Mouse (Mus musculus) CH12.LX (cell line): ENCODE data around the gene Shbg. TPM values are rescaled to one million over a fixed set of nuclear protein-coding genes. Genes with fewer than 3 reads are reported as not detected.
A peak's percentile ranks its signal among the peaks of the same experiment; 100 is the strongest.

Experiments
- DNase-seq: peaks from one replicate; pipeline ENCODE4 v3.0.0-alpha.2; 2013; ENCODE audit errors: extremely low read depth
- H3K27ac ChIP-seq: 2 replicates; pipeline ENCODE4 v1.5.1; 2012; ENCODE audit warnings: low read depth, mild to moderate bottlenecking, control low read depth, moderate library complexity; ENCODE audit not compliant: insufficient read depth
- H3K27me3 ChIP-seq: replicated peaks from 2 replicates; pipeline ENCODE3; 2012; ENCODE audit warnings: inconsistent platforms
- H3K36me3 ChIP-seq, 2 experiments: replicated peaks in 1 of 2; 2 replicates each; pipeline versions ENCODE3 to v1.6.1; 2012; ENCODE audit warnings: inconsistent platforms in 1 of 2, low read length in 1 of 2, mild to moderate bottlenecking in 1 of 2, mixed read lengths in 1 of 2, moderate library complexity in 1 of 2; ENCODE audit not compliant: control insufficient read depth in 1 of 2, insufficient read depth in 1 of 2
- H3K4me1 ChIP-seq, 2 experiments: 2 replicates each; pipeline ENCODE4 v1.6.1; 2012; ENCODE audit warnings: inconsistent platforms in 1 of 2, moderate library complexity in 1 of 2; ENCODE audit not compliant: insufficient read depth in 2 of 2, control insufficient read depth in 1 of 2
- H3K4me2 ChIP-seq: 2 replicates; pipeline ENCODE4 v1.6.1; 2012; ENCODE audit warnings: low read depth, mild to moderate bottlenecking, control low read depth; ENCODE audit not compliant: poor library complexity, insufficient read depth, severe bottlenecking
- H3K4me3 ChIP-seq, 3 experiments: fragments of 150-350 bp in 1 of 3; sonication (generic) in 1 of 3; replicated peaks in 1 of 3; 2 replicates each; pipeline versions ENCODE3 to v1.5.1; 2011 to 2012; ENCODE audit warnings: low read depth in 2 of 3, low read length in 2 of 3, mild to moderate bottlenecking in 2 of 3, moderate library complexity in 2 of 3, control low read depth in 1 of 3, improper control_type of control experiment in 1 of 3, inconsistent platforms in 1 of 3, mixed read lengths in 1 of 3; ENCODE audit not compliant: poor library complexity in 1 of 3
- H3K79me2 ChIP-seq: replicated peaks from 2 replicates; pipeline ENCODE4 v1.6.1; 2012; ENCODE audit warnings: mild to moderate bottlenecking, moderate library complexity; ENCODE audit not compliant: control insufficient read depth, poor library complexity, insufficient read depth, severe bottlenecking; ENCODE audit errors: extremely low read depth
- H3K9ac ChIP-seq: 2 replicates; pipeline ENCODE4 v1.6.1; 2012; ENCODE audit warnings: low read depth, mild to moderate bottlenecking, control low read depth, moderate library complexity; ENCODE audit not compliant: insufficient read depth
- H3K9me3 ChIP-seq: replicated peaks from 2 replicates; pipeline ENCODE3; 2012; ENCODE audit warnings: low read length, inconsistent platforms, mixed read lengths
- BHLHE40 ChIP-seq: IDR thresholded peaks from 2 replicates; pipeline ENCODE4 v1.6.1; 2011; ENCODE audit warnings: mild to moderate bottlenecking, low read depth, low read length, improper control_type of control experiment
- CHD2 ChIP-seq: IDR thresholded peaks from 2 replicates; pipeline ENCODE4 v1.6.1; 2011; ENCODE audit warnings: low read length, improper control_type of control experiment
- CTCF ChIP-seq, 2 experiments: IDR thresholded peaks in 1 of 2; conservative IDR thresholded peaks in 1 of 2; 2 replicates each; pipeline ENCODE4 v1.5.1; 2011 to 2012; ENCODE audit warnings: low read depth in 2 of 2, low read length in 2 of 2, improper control_type of control experiment in 1 of 2, inconsistent platforms in 1 of 2, mild to moderate bottlenecking in 1 of 2, moderate library complexity in 1 of 2
- E2F4 ChIP-seq: IDR thresholded peaks from 2 replicates; pipeline ENCODE4 v1.6.1; 2011; ENCODE audit warnings: low read depth, low read length, improper control_type of control experiment; ENCODE audit not compliant: insufficient replicate concordance
- EP300 ChIP-seq: IDR thresholded peaks from 2 replicates; pipeline ENCODE4 v1.6.1; 2011; ENCODE audit warnings: low read length, improper control_type of control experiment
- HCFC1 ChIP-seq: IDR thresholded peaks from 2 replicates; pipeline ENCODE4 v1.6.1; 2012; ENCODE audit warnings: low read depth, mild to moderate bottlenecking, inconsistent platforms, low read length, improper control_type of control experiment
- IRF4 ChIP-seq: IDR thresholded peaks from 2 replicates; pipeline ENCODE4 v1.6.1; 2014; ENCODE audit warnings: low read depth, mild to moderate bottlenecking, inconsistent platforms, low read length, improper control_type of control experiment
- JUN ChIP-seq: IDR thresholded peaks from 2 replicates; pipeline ENCODE4 v1.6.1; 2011; ENCODE audit warnings: low read depth, mild to moderate bottlenecking, low read length, improper control_type of control experiment, moderate library complexity; ENCODE audit not compliant: insufficient read depth
- JUND ChIP-seq: conservative IDR thresholded peaks from 2 replicates; pipeline ENCODE4 v1.6.1; 2011; ENCODE audit warnings: low read depth, low read length, improper control_type of control experiment
- KAT2A ChIP-seq: IDR thresholded peaks from 2 replicates; pipeline ENCODE4 v1.6.1; 2012; ENCODE audit warnings: low read length, improper control_type of control experiment, inconsistent platforms; ENCODE audit not compliant: insufficient replicate concordance
- MAX ChIP-seq: IDR thresholded peaks from 2 replicates; pipeline ENCODE4 v1.6.1; 2011; ENCODE audit warnings: low read length, improper control_type of control experiment
- MAZ ChIP-seq: IDR thresholded peaks from 2 replicates; pipeline ENCODE4 v1.6.1; 2012; ENCODE audit warnings: low read depth, mild to moderate bottlenecking, inconsistent platforms, low read length, improper control_type of control experiment, moderate library complexity
- MYC ChIP-seq: IDR thresholded peaks from 2 replicates; pipeline ENCODE4 v1.6.1; 2011; ENCODE audit warnings: low read depth, mild to moderate bottlenecking, improper control_type of control experiment, low read length
- NELFE ChIP-seq: IDR thresholded peaks from 2 replicates; pipeline ENCODE4 v1.6.1; 2011; ENCODE audit warnings: low read depth, low read length, improper control_type of control experiment
- PAX5 ChIP-seq: IDR thresholded peaks from 2 replicates; pipeline ENCODE4 v1.6.1; 2012; ENCODE audit warnings: low read length, inconsistent platforms, mixed read lengths
- POLR2A ChIP-seq: IDR thresholded peaks from 2 replicates; pipeline ENCODE4 v1.6.1; 2011; ENCODE audit warnings: low read depth, mild to moderate bottlenecking, improper control_type of control experiment, low read length
- POLR2AphosphoS2 ChIP-seq: IDR thresholded peaks from 2 replicates; pipeline ENCODE4 v1.6.1; 2011; ENCODE audit warnings: low read depth, low read length, improper control_type of control experiment
- RAD21 ChIP-seq: IDR thresholded peaks from 2 replicates; pipeline ENCODE4 v1.6.1; 2011; ENCODE audit warnings: low read depth, mild to moderate bottlenecking, low read length, improper control_type of control experiment, moderate library complexity
- RCOR1 ChIP-seq: conservative IDR thresholded peaks from 2 replicates; pipeline ENCODE4 v1.6.1; 2012; ENCODE audit warnings: low read depth, mild to moderate bottlenecking, inconsistent platforms, low read length, improper control_type of control experiment
- SIN3A ChIP-seq: IDR thresholded peaks from 2 replicates; pipeline ENCODE4 v1.6.1; 2012; ENCODE audit warnings: low read length, improper control_type of control experiment, inconsistent platforms
- SMC3 ChIP-seq: IDR thresholded peaks from 2 replicates; pipeline ENCODE4 v1.6.1; 2011; ENCODE audit warnings: low read depth, low read length, improper control_type of control experiment
- TBP ChIP-seq: conservative IDR thresholded peaks from 2 replicates; pipeline ENCODE4 v1.6.1; 2011; ENCODE audit warnings: low read depth, low read length, improper control_type of control experiment
- ZKSCAN1 ChIP-seq: IDR thresholded peaks from 2 replicates; pipeline ENCODE4 v1.6.1; 2012; ENCODE audit warnings: low read depth, inconsistent platforms, low read length, improper control_type of control experiment, borderline replicate concordance
- dilution Hi-C: fragments of 300-500 bp; cut with MboI; formaldehyde crosslinking; loops from 2 replicates; pipeline ENCODE4 v1.14.3; 2020; ENCODE audit warnings: low sequenced_read_pairs; ENCODE audit not compliant: extremely low pct_unique_long_range_greater_than_20kb, extremely low pct_ligation_motif_present
- in situ Hi-C: fragments of 300-500 bp; cut with MboI; formaldehyde crosslinking; loops from 3 replicates; pipeline ENCODE4 v1.14.3; 2019; ENCODE audit warnings: low sequenced_read_pairs, low pct_ligation_motif_present, low pct_unique_long_range_greater_than_20kb, mixed read lengths
- polyA plus RNA-seq: library from polyadenylated mRNA; unstranded; fragments of >175 nt; gene quantifications from 2 replicates; pipeline ENCODE4 v1.2.1, GENCODE M21; 2012; ENCODE audit warnings: low read depth; ENCODE audit not compliant: insufficient read length
- total RNA-seq, 2 experiments: library from RNA; depleted of rRNA; stranded (reverse); fragments of 300-350 nt in 1 of 2; fragments of >200 nt in 1 of 2; gene quantifications; 2 replicates each; pipeline ENCODE4 v1.2.3; 2012 to 2014

Gene Shbg
- total and polyA plus RNA-seq, 3 experiments: not detected

DNA sequence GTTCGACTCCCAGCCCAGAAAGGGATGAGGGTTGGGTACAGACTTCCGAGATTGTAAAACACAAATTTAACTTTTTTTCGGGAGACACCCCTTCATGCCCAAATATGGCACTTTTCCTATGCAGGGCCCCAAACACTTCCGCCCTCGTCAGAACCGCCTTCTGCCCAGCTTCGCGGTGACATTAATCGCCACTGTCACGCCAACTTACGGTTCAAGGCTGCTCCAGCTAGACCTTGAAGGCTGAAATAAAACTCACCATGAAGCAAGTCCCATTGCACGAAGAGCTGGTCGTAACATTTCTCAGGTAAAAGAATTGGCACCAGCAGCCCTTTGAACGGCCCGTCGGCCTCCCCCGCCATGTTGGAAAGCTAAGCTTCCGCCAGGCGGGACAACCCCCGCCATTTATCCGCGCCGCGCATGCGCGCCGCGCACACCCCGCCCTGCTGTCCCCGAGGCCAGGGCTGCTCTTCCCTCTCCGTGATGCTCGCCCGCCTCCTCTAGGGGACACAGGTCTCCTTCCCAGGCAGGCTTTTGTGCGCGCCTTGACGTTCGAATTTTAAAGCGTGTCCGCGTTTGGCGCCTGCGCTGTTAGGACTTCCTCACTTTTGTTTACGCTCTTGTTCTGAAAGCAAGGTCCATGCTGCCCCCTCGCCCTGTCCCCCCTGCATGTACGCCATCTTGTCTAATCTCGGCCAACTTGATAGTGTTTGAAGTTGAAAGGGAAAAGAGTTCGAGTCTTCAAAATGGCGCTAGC lies 44.7 kb upstream of the Shbg start, which contains the start of gene Mpdu1 (continued):
- TF ChIP-seq ZKSCAN1: no peak
- peak; percentile 63; the same call in 1 of the 2 replicates for TF ChIP-seq RCOR1
- TF ChIP-seq PAX5: no peak
- no peak; the same call in none of the 2 replicates for TF ChIP-seq E2F4
- TF ChIP-seq NELFE: peak; percentile 98
- peak; percentile 34 for TF ChIP-seq RAD21
- TF ChIP-seq SIN3A: peak; percentile 88
- TF ChIP-seq JUN: no peak

GRCm38 (mm10) chr11:69661221-69661881 lies 43.6 kb upstream of the Shbg start:
- TF ChIP-seq JUND (no peak), CTCF (conservative IDR thresholded peaks at IDR 0.05 in 1 of 2, IDR thresholded peaks at IDR 0.05 in 1 of 2; ENCODE audit: low read depth in 2 of 2, low read length in 2 of 2) (peak in 1 of 2 experiments; percentile 27; a peak in 1 of 4 replicates)
- dilution Hi-C loops (no loop called here), in situ Hi-C loops (no loop called here)
- H3K27me3 ChIP-seq: no peaks in the 10 kb centered on the region
- H3K27ac ChIP-seq: no peak overlapping the region
- peaks cover 27% of the 10 kb centered on the region for H3K79me2 ChIP-seq
- H3K36me3 ChIP-seq: peaks cover 36 to 56% of the 10 kb centered on the region in 2 experiments
- H3K4me3 ChIP-seq: peak overlapping the region; percentile 48 to 70 (median 66)
- H3K4me1 ChIP-seq: peaks cover 14 to 71% of the 10 kb centered on the region in 2 experiments
- no peaks in the 10 kb centered on the region for H3K9me3 ChIP-seq
- DNase-seq: no peak
- H3K9ac ChIP-seq: peak overlapping the region; percentile 97
- peak overlapping the region; percentile 52 for H3K4me2 ChIP-seq

- dilution Hi-C loops: no loop called here
- in situ Hi-C loops: no loop called here
- H3K9me3 ChIP-seq: no peaks in the 10 kb centered on the region
- H3K9ac ChIP-seq: no peak overlapping the region
- no peak overlapping the region for H3K4me3 ChIP-seq
- DNase-seq: no peak
- peaks cover 21% of the 10 kb centered on the region for H3K79me2 ChIP-seq
- TF ChIP-seq JUN (no peak), E2F4 (no peak), PAX5 (no peak), MYC (no peak), SMC3 (no peak), BHLHE40 (no peak), RCOR1 (no peak), EP300 (no peak), CHD2 (no peak), POLR2AphosphoS2 (no peak), POLR2A (no peak), HCFC1 (no peak), ZKSCAN1 (no peak), TBP (no peak), KAT2A (no peak), NELFE (no peak), IRF4 (no peak), SIN3A (no peak), MAZ (no peak), MAX (no peak)
- H3K27me3 ChIP-seq: no peaks in the 10 kb centered on the region
- H3K4me1 ChIP-seq: peaks cover 0 to 78% of the 10 kb centered on the region in 2 experiments; a peak in 2 of 4 replicates
- H3K27ac ChIP-seq: no peak overlapping the region
- peaks cover 53 to 69% of the 10 kb centered on the region in 2 experiments for H3K36me3 ChIP-seq
- no peak overlapping the region for H3K4me2 ChIP-seq
These were observed 39.8 kb upstream of the Shbg start for GRCm38 (mm10) chr11:69657462-69657881.
